10 mouse cellular contexts compared by ENCODE assay signal in genomic region chr10:116755881-116756581, GRCm38 (mm10).
DNase-seq lines count a peak whose midpoint lies in the region; ATAC-seq lines count a peak whose summit lies in the region.
"Had no signal": no experiment of that assay in that cellular context is flagged by ENCODE, and none has a peak within 500 bp of the region (broad histone marks: within the 10 kb centered on the region; RNA-seq: fewer than 3 reads in every experiment).

No protein-coding gene starts in this region.

- 66% methylated on average over 10 of the region's 10 CpGs for WGBS in forebrain, embryonic 10.5 days
- 75% methylated on average over 10 of the region's 10 CpGs for whole genome bisulfite sequencing in forebrain, embryonic 11.5 days
- WGBS in embryonic facial prominence, embryonic 12.5 days: 20% methylated on average over 10 of the region's 10 CpGs

- H3K4me3 ChIP-seq in forebrain, embryonic 10.5 days: no peak overlapping the region
- H3K4me3 ChIP-seq in forebrain, embryonic 11.5 days (ENCODE audit: low read depth, low read length): no peak overlapping the region
- H3K4me3 ChIP-seq in embryonic facial prominence, embryonic 12.5 days: no peak overlapping the region

- H3K27ac ChIP-seq in forebrain, embryonic 10.5 days: peak overlapping the region; percentile 41
- no peak overlapping the region for H3K27ac ChIP-seq in forebrain, embryonic 11.5 days (ENCODE audit: low read depth, low read length)
- peak overlapping the region; percentile 82 for H3K27ac ChIP-seq in embryonic facial prominence, embryonic 12.5 days

- no peak for DNase-seq in forebrain, embryonic 10.5 days (ENCODE audit: extremely low spot score, low spot score)
- DNase-seq in forebrain, embryonic 11.5 days (ENCODE audit: low spot score): no peak
- peak; percentile 98 for DNase-seq in brain, adult 2 months (ENCODE audit: low read depth, low spot score)
- peak; percentile 48 to 61 for DNase-seq in layer of hippocampus, postnatal 10 days (ENCODE audit: low spot score in 2 of 2)
- DNase-seq in urinary bladder, postnatal 14 days (ENCODE audit: low spot score): no peak
- DNase-seq in adrenal gland, postnatal 4 days (ENCODE audit: low spot score in 2 of 2): no peak
- DNase-seq in left cerebral cortex, postnatal 10 days (ENCODE audit: extremely low spot score in 1 of 2, low spot score in 2 of 2): no peak
- DNase-seq: kidney, postnatal 14 days had no signal

- H3K4me2 ChIP-seq in forebrain, embryonic 11.5 days (ENCODE audit: low read depth, low read length, severe bottlenecking): no peak overlapping the region
- no peak overlapping the region for H3K4me2 ChIP-seq in embryonic facial prominence, embryonic 12.5 days (replicated peaks)

- intact Hi-C loops in left cerebral cortex, postnatal 10 days (cut with DNase I): no loop called here

- H3K4me1 ChIP-seq in forebrain, embryonic 10.5 days: peaks cover 12% of the 10 kb centered on the region; the same call in 1 of the 2 replicates
- no peaks in the 10 kb centered on the region for H3K4me1 ChIP-seq in forebrain, embryonic 11.5 days (replicated peaks; ENCODE audit: control insufficient read depth, insufficient read depth, low read length)
- H3K4me1 ChIP-seq in embryonic facial prominence, embryonic 12.5 days: peaks cover 26% of the 10 kb centered on the region

- no peaks in the 10 kb centered on the region for H3K36me3 ChIP-seq in forebrain, embryonic 10.5 days (replicated peaks)
- no peaks in the 10 kb centered on the region for H3K36me3 ChIP-seq in forebrain, embryonic 11.5 days (ENCODE audit: control insufficient read depth, insufficient read depth, low read length)
- no peaks in the 10 kb centered on the region for H3K36me3 ChIP-seq in embryonic facial prominence, embryonic 12.5 days

- no peaks in the 10 kb centered on the region for H3K9me3 ChIP-seq in forebrain, embryonic 10.5 days
- no peaks in the 10 kb centered on the region for H3K9me3 ChIP-seq in forebrain, embryonic 11.5 days (ENCODE audit: control insufficient read depth, low read length)
- no peaks in the 10 kb centered on the region for H3K9me3 ChIP-seq in embryonic facial prominence, embryonic 12.5 days

- H3K9ac ChIP-seq in forebrain, embryonic 11.5 days (ENCODE audit: low read length): no peak overlapping the region
- H3K9ac ChIP-seq in embryonic facial prominence, embryonic 12.5 days: no peak overlapping the region

- no peak for ATAC-seq in forebrain, embryonic 11.5 days (replicated peaks; ENCODE audit: low FRiP score)
- ATAC-seq in embryonic facial prominence, embryonic 12.5 days (ENCODE audit: insufficient number of reproducible peaks, insufficient read depth, low FRiP score, low TSS enrichment): no peak
- ATAC-seq: Patski had no signal

- H3K27me3 ChIP-seq in forebrain, embryonic 10.5 days (ENCODE audit: poor library complexity, severe bottlenecking): no peaks in the 10 kb centered on the region
- H3K27me3 ChIP-seq in forebrain, embryonic 11.5 days (ENCODE audit: control insufficient read depth, insufficient read depth, low read length): no peaks in the 10 kb centered on the region
- H3K27me3 ChIP-seq in embryonic facial prominence, embryonic 12.5 days: no peaks in the 10 kb centered on the region
- H3K27me3 ChIP-seq: Patski had no signal

Comparison
In these comparisons a context has a peak if more than half of its experiments do, and no peak if none do; other contexts are left out.
1. DNase-seq: peak in brain, adult 2 months (single experiment) and layer of hippocampus, postnatal 10 days (2 of 2); none in forebrain, embryonic 10.5 days (single experiment), forebrain, embryonic 11.5 days (single experiment), urinary bladder, postnatal 14 days (single experiment), adrenal gland, postnatal 4 days (0 of 2) and left cerebral cortex, postnatal 10 days (0 of 2).